Mouse (Mus musculus) mesoderm, embryonic 11.5 days (tissue): ENCODE measurements around the gene Gm136.
A peak's percentile ranks its signal among the peaks of the same experiment; 100 is the strongest.
"Not testable (repeated sequence)": the region's sequence is repeated elsewhere in the genome, so short reads cannot be mapped to it uniquely, and the experiment has no call there.

Experiments
- DNase-seq: peaks from one replicate; pipeline ENCODE4 v3.0.0-alpha.2; 2012; ENCODE audit warnings: low read depth, low spot score

Gm136 gene

DNA sequence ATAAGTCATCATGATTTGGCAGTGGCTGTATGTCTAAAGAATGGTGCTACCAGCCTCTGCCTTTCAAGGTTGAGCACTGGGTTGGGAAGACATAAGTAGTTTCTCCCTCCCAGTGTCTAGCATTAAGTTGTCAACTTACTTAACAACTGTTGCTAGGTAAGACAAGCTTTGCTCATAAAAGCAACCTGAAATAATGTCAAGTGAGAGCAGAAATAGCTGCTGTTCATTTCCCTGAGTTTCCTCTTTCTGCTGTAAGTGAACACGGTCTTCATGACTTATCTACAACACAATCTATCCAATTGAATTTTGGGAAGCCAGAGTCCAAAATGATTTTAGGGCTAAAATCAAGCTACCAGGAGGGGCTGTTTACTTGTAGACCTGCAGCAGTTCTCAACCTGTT, at the start of gene Gm136:
Gene Gm136 (minus strand): TSS at position 101 of the 400 bp plus-strand sequence.
- no peak for DNase-seq

DNA sequence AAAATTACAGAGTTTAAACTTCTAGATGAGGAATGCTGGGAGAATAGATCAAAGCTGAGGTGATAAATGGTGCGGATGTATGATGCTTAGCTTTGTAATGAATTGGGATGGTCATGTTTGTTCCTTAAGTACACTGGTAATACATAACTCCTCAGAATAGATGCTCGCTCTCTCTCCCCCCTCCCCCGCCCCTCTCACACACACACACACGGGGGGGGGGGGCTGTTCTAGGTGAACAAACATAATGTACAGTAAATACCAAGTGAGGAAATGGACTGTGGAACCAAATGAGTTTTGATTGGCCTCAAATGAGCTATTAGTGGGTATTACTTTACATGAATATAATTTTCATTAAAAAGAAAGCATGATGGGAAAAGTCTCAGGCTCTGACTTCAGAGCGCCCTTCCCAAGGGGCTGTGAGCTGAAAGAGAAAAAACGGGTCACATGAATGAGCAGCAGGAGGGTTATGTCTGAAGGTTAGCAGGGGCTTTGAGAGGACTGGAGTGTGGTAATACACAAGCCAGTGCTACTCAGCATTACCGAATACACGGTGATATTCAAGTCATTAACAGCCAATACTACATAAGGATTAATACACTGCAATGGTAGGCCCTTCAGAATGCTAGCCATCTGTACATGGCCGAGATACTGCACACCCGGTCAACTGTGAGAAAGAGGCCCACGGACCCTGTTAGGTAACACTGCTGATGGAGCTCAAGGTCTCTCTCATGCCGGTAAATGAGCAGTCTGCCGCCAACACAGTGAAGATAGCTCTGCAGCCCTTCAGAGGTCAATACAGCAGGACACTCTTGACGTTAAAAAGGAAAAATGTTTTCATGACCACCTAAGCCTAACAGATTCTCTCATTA, 45.3 kb upstream of the Gm136 start:
- no peak for DNase-seq

DNA sequence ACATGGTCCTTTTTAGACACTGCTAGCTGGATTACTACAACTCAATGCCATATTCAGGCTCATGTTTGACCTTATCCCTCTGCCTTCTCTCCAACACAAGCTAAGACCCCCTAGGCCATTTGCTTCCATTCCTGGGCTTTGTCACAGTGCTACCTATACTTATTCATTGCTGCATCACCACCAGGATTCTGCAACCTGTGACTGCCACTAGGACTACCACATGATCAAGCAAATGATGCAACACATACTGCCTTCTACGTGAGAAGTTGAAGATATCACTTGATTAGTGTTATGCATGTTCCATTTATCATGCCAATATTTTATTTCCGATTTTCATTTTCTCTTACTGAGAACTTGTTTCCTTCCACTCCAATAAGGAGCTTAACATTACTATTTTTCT, 41.9 kb upstream of the Gm136 start:
- no peak for DNase-seq

DNA sequence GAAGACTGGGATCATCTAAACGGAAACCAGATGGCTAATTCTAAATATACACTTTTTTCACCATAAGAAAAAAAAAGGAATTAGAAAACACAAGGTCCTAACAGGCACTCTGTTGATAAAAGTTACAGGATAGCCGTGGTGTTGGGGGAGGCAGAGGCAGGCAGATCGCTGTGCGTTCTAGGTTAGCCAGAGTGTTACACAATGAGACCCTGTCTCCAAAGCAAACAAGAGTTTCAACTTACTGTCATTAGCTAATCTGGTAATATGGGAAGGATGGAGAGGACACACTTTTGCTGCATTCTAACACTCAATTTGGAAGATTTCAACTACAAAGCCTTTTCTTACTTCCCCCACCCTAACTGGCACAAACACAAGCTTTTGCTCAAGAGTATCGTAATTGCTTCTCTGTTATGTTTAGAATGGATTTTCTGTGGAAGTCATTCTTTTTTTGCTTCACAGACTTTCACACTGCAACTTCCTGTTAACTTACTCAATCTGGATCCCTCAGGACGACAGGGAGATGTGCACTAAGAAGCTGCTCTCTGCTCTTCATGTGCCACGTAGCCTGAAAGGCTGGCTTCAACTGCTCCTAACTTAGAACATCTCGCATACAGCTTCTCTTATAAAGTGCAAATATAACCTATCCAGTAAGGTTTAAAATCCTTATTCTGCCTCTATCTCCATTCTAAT, 41.4 kb upstream of the Gm136 start:
- DNase-seq, result no peak

DNA sequence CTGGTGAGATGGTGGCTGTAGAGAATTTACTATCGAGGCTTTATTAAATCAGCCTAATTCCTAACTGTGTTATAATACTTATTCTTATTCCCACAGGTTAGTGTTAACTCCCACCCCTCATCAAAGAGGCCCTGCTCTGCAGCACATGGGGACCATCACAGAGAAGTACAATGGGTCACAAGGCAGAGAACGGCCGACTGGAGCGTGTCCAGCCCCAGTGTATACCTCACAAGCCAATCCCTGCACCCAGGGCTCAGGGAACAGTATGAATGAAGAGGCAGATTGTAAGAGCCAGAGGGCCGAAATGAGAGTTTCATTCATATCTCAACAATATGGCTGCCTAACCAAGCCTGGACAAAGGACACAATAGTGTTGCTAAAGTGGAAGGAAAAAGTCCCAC, 40.2 kb upstream of the Gm136 start:
- no peak for DNase-seq

DNA sequence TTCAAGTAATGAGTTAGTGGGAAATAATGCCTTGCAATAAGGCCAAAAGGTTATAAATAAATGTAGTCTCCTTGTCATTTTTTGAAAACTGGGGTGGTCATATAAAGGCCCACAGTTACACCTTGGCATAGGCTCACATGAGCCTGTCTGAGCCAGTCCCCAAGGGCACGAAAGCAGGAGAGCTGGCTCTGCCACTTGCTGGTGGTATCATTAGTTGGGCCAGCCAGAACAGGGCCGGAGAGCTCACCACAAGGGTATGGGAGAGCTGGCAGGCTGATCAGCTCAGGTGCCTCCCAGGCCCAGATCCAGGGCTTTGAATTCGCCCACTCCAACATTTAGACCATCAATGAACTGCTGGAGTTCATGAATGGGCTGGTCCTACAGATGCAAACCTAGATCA, 30.4 kb upstream of the Gm136 start:
- no peak for DNase-seq

DNA sequence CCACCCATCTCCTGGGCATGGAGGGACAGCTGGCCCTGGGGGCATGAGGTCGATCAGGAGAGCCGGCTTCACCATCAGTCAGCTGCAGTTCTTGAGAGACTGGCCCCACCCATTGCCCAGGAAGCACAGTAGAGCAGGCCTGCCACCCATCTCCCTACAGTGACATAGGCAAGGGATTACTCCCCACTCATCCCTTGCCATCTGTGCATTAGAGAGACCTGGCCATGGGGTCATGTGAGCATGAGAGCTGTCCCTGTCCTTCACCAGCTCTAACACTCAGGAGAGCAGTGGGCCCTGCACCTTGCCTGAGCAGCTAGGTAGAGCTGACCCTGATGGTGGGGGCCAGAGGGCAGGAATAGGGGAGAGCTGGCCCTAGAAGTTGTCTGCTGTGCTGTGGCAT, 29.6 kb upstream of the Gm136 start:
- DNase-seq, result no peak

DNA sequence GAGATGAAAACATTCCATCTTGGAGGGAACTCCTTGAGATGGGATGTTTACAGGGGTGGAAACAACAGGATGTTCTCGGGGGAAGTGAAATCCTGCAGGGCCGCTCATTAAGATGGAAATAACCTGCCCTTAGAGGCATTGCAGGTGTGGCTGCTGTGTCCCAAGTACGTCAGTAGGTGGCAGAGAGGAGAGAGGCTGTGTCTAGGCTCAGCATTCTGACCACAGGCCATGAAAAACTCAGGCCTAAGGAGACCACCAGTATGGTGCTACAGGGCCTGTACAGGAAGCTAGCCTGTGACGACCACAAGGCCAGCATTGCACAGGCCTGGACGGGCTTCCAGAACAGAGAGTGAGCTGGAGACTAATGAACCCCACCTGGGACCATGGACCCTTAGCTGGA, 28.8 kb upstream of the Gm136 start:
- no peak for DNase-seq

DNA sequence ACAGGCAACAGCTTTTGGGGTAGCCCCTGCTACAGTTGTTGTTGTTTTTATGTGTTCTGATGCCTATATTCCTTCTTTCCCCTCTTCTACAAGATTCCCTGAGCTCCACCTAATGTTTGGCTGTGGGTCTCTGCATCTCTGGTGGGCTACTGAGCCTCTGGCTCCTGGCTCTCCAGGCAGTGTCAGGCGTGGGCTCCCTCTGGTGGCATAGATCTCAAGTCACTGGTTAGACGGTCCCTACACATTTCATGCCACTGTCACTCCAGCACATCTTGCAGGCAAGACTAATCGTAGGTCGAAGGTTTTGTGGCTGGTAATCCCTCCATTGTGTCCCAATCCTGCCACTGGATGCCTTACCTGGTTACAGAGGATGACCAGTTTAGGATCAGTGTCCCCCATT, 26.7 kb upstream of the Gm136 start:
- DNase-seq, result no peak

DNA sequence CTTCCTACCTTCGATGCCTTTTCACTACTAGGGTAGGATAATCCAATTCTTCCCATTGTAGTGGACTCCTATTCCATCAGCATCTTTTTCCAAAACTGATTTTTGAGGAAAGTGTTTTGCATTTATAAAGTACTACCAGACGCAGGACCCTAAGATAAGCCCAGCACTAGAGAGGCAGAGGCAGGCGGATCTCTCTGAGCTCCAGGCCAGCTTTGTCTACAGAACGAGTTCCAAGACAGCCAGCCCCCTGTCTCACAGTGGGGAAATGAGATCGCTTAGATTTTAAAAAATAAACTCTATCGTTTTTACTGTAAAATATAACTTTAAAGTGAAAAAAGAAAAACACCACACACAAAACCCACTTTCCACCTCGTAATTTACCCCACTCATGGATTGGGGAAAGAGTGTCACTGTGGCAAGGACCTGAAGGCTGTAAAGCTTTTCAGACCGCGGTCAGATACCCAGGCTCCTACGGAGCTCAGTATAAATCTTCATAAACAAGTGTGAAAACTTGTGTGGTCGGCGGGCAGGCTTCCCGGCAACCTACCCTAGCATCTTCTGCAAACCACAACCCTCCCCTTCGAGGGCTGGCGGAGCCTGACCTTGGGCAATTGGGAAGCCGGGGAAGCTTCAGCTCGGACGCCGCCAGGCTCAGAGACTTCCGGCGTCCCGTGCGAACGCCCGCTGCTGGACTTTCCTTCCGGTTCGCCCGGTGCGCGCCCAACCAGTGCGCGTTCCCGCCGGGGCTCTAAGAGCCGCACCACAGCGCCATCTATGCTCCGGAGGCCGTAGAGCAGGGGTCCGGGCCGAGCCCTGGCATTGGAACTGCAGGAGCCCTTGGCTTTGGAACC, 21.8 kb upstream of the Gm136 start, which contains the start of gene Smim8:
Gene Smim8 (minus strand): TSS at position 747 of the 851 bp plus-strand sequence.
- DNase-seq, result peak; percentile 94

DNA sequence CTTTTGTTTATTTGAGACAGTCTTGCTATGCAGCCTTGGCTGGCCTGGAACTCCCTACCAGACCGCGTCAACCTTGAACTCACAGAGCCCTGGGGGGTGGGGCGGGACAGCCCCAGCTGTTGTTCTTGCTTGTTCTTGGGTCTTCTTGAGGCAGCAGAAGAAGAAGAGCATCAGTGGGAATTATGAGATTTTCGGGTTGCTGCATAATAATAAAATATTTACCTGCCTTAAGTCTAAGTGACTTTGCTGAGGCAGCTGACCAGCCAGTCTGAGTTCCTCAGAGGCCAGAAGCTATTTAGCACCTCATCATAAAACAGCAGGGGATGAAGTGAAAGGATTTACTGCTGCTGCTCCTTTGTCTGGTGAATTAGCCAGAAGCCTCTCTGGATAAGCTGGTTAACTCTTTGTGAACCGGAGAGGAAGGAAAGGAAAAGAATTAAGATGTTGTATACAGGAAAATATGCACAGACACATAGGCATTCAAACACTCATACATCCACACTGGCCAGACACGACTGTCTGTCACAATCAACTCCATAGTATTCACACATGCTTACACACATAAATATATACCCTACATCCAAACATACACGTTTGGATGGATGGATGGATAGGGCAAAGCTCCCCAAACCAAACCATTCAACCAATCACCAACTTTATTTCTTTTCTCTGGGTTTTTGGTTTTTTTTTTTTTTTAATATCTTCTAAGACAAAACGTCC, 15.7 kb upstream of the Gm136 start:
- peak; percentile 71 for DNase-seq

DNA sequence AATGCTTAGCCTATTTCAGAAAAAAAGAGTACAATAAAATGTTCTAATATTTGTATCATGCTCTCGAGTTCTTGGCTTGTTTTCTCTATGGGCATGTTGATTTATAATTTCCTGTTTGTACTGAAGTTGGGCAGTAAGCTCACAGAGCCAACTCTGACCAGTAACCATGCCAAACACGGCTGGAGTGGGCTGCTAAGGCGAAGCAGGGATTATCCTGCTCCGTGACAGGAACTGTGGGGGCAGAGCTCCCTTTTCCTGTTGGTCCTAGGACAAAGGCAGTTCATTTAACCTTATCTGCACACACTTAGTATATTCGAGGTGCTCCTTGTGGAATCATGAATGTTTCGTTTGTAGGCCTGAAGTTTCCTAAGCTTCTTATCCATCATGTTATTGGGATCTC, 6.8 kb downstream of the Gm136 start:
- no peak for DNase-seq

DNA sequence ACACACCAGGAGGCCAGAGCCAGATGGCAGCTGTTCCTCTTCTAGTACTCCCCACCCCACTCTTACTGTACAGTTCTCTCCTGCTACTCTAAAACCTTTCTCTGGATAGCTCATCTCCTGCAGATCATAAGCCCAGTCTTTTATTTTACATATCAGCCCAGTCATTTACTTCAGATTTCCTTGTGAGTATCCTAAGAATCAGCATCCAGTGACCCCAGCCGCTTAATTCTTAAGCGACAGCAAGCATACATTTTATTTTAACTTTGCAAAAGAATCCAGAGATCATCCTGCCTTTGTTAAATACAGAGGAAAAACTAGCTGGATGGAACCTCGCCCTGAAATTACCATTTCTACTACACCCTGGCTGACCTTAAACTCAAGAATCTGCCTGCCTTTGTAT, 21.6 kb downstream of the Gm136 start:
- no peak for DNase-seq

DNA sequence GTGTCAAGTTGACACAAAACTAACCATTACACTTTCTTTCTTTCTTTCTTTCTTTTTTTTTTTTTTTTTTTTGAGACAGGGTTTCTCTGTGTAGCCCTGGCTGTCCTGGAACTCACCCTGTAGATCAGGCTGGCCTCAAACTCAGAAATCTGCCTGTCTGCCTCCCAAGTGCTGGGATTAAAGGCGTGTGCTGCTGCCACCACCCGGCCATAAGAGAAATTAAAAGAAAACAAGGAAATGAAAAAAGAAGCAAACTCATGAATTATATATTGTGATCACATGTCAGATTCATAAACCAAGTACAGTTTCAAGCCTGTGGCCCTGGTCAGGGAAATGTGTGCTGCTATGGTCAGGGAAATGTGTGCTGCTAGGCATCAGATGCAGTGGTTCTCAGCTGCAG, 22.6 kb downstream of the Gm136 start:
- DNase-seq, result not testable (repeated sequence)

DNA sequence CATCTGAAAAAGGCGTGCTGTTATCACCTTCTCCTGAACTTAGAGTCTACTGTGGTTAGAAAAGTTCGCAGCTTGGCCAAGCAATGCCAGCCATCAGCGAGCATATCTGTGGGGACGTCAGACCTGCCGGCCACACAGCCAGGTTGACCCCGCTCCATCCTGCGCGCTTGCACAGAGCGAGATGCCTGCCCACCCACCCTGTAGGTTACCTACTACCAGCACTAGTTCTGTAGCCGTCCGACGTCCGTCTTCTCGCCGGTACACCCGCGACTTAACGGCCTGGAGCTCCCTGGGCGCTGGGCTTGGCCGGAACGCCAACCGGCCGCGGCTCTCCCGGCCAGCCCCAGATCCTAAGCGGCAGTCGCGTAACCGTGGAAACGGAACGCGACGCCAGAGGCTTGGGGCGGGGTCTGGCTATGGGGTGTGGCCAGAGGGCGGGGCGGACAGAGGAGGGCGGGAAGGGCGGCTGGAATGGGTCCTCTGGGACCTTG, 26.2 kb downstream of the Gm136 start, which contains the start of gene Cfap206:
Gene Cfap206 (minus strand): TSS at position 356 of the 491 bp plus-strand sequence.
- DNase-seq, result peak; percentile 86

DNA sequence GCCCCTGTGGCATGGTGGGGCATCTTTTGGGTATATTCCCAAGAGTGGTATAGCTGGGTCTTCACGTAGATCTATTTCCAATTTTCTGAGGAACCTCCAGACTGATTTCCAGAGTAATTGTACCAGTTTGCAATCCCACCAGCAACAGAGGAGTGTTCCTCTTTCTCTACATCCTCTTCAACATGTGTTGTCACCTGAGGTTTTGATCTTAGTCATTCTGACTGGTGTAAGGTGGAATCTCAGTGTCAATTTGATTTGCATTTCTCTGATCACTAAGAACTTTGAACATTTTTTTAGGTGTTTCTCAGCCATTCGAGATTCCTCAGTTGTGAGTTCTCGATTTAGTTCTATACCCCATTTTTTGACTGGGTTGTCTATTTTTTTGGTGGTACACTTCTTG, 30.4 kb downstream of the Gm136 start:
- DNase-seq, result not testable (repeated sequence)

DNA sequence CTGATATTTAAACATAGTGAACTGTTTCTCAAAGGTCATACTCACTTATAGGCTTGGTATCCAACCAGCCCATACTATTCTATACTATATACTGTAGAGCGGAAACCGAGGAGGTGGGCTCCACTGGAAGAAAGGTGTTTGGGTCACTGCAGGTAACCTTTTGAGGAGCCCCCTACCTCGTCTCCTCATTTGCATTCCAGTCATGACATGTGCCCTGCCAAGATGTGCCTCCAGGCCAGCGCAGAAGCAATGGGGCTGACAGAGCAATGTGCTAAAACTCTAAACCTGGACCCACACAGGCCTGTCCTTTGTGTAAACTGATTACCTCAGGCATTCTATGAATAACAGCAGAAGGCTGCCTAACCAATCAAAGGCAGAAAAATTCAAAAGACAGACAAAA, 31.8 kb downstream of the Gm136 start:
- DNase-seq, result no peak

DNA sequence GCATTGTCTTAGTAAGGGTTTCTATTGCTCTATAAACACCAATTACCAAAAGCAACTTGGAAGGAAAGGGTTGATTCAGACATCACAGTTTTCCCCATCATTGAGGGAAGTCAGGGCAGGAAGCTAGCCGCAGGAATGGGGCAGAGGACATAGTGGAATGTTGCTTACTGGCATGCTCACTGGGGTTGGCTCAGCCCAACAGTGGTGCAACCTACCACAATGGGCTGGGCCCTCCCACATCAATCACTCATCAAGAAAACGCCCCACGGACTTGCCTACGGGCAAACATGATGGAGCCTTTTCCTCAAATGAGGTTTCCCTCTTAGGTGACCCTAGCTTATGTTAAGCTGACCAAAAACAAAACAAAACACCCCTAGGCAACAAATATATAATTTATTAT, 32.9 kb downstream of the Gm136 start:
- no peak for DNase-seq

DNA sequence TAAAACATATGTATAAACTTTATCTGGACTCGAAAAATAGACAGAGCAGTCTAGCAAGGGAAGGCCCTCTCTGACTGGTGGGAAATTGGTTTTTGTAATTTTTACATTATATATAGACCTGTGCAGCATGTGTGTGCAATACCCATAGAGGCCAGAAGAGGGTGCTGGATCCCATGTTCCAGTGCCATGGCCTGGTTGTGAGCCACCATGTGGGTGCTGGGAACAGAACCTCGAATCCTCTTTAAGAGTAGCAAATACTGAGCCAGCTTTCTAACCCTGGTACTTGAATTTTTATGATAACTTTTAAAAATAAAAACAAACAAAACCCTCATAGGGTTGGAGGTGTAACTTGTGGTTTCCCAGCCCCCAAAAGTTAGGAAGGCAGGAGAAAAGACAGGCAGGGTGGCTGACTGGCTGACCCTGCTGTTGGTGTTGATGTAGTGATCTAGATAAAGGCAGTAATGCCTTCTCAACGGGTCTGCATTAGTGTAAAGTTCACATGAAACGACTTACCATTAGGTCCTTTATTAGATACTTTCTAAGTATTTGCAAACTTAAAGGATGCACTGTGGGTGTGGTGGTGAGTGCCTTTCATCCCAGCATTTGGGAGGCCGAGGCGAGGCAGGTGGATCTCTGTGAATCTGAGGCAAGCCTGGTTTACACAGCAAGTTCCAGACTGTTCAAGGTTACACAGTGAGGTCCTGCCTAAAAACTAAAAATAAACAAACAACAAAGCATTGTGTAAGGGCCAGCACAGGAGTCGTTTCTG, 35.8 kb downstream of the Gm136 start:
- DNase-seq, result no peak

DNA sequence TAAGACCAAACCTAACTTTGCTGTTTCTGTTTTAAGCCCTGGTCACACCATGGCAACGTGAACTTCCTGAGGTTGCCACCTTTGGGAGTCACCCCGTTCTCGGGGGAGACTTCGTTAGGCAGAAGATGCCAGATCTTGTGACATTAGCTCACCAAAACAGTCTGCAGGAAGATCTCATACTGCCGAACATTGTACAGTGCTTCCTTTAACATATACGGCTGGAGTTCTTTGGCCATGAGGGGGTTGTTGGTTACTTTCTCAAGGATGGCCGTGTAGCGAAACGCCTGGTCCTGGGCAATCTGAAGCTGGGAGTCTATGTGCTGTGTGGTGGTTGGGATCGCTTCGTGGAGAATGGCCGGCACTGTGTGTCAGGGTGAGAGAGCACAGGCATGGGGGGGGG, 36.6 kb downstream of the Gm136 start:
- no peak for DNase-seq
